Mouse (Mus musculus) kidney, adult 8-10 months (tissue): Measurements from ENCODE around the gene Tbc1d32.
A peak's percentile ranks its signal among the peaks of the same experiment; 100 is the strongest.
"Not testable (repeated sequence)": the region's sequence is repeated elsewhere in the genome, so short reads cannot be mapped to it uniquely, and the experiment has no call there.

Source experiments
- DNase-seq, 2 experiments: peaks; one replicate each; pipeline ENCODE4 v3.0.0; 2022

Gene Tbc1d32

DNA sequence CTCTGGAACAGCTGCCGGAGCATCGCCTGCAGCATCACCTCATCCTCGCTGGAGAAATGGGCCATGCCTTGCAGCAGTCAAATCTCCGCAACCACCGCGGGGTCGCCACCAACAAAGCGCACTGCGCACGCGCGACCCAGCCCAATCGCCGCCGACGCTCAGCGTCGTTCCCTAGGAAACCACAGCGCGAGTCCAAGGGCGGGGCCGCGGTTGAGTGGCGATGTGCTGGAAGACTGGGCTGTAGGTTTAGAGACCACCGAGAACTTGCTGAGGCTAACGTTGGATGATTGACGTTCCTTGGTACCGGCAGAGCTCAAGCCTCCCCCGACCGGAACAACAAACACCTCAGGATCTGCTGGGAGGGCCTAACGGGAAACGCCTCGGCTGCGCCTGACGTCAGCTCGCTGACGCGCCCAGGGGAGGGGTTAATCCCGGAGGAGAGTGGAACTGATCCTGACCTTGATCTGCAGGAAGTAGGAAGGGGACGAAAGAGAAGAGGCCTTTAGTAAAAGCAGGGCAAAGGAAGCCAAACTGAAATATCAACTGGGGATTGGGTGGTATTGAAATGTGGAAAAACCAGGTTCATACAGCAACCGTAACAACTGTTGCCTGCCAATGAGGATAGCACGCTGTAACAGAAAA is at the start of gene Tbc1d32:
TSS of gene Tbc1d32 (minus strand) at position 122 of the 642 bp plus-strand sequence.
- DNase-seq = peak; percentile 87 to 88

DNA sequence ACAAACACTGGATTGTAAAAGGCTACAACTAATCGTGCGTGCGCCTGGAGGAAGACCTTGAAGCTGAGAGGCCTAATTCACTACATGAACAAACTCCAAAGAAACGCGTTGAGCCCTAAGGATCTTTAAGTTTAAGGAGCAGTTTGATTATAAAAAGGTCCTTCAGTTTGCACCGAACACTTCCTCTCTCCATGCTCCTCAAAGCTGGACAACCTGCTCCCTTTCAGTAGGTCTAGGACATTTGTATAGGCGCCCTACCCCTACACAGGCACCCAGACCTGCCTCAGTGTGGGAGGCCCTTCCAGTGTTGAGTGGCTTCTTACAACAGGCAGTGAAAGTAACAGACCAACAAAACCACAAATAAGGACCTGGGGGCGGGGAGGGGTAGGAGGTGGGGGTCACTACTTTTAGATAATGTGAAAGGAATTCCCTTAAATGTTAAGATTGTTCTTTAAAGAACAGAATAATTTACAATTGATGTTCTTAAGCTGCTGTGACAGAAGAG is 666 bp downstream of the Tbc1d32 start:
- DNase-seq = peak in 1 of 2 experiments; percentile 1

DNA sequence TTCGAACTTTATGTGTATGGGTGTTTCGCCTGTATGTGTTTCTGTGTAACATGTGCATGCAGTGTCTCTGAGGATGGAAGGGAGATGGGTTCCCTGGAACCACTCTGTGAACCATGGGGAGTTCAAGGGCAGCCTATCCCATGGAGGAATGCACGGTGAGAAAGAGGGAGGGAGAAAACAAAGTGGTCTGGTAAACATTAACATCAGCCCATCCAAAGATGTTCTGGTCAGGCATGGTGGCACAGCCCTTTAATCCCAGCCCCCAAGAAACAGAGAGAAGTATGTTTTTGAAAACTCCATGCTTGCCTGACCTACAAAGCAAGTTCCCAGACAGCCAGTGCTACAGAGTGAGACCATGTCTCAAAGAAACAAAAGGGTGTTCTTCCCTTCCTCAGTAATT is 12.7 kb downstream of the Tbc1d32 start:
- DNase-seq = no peak

DNA sequence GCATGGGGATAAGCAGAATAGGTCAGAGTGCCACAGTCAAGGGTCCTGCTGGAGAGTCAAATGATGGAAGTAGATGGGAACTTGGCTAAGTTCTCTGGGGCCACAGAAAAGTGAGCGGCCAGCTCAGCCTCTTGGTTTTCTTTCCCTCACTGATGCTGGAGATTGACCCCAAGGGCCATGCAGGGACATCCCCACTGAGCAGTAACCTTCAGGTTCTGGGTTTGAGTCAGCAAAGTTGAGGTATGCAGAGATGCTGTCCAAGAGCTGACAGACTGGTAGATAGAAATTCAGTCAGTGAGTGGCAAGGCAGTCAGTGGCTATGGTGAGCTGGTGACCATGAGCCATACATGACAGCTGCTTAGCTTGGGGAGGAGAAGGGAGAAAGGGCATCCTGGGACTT is 18.1 kb downstream of the Tbc1d32 start:
- no peak for DNase-seq

DNA sequence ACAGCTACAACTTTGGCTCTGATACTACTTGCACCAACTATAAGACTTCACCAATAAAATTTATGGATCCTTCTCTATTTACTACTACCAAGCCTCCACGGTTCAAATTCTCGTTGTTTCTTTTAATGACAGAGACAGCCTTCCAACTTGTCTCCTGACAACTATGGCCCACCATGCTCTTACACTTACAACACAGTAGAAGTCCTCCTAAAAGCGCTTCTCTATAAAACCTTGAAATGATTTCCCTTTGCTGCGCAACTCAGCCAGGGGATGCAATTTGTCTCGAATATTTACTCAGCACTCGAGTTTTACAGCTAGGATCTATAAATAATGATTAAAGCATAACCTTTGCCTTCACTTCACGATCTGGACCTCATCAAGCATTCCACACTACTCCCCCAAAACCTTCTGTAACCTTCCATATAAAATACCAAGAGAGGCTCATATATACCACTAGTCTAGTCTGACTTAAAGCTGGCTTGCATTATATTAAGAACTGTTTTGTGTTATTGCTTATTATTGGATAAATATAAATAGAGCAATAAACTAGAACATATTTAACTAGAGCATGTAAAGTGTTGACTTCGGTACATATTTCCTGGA is 21.6 kb downstream of the Tbc1d32 start:
- DNase-seq = no peak

DNA sequence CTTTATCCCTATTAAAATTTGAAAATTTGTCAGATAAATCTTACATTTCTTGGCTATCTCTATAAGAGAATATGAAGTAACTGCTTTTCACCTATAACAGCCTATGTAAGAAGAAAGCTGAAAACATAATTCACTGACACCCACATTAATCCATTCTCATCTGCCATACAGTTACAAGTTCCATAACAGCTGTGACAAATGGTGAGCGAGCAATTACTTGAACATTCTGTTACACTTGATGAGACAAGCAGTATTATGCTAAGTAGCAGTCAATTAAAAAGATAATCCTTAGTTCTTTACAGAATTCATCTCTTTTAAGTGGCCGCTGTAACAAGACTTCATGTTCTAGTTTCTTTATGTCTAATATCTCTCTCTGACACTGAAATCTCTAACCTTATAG is 24.1 kb downstream of the Tbc1d32 start:
- no peak for DNase-seq

- no peak for DNase-seq
These were observed 28.6 kb downstream of the Tbc1d32 start for GRCm38 (mm10) chr10:56199902-56200301.

DNA sequence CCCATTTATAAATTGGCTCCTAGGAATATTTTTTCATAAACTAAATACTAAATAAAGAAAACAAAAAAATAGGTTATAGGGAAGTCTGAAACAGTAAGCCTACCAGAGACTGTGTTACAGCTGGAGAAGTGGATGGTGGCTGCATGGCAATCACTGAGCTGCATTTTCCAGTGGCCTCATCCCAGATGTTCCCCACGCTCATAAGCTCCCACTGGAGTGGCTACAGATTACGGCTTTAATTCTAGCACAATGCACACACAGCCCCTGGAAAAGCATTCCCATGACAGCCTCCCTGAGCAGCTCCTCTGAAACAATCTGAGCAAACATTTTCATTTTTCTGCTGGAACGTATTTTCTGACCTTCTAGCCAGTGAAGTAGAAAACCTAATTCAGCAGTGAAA is 29.8 kb downstream of the Tbc1d32 start:
- DNase-seq = no peak

DNA sequence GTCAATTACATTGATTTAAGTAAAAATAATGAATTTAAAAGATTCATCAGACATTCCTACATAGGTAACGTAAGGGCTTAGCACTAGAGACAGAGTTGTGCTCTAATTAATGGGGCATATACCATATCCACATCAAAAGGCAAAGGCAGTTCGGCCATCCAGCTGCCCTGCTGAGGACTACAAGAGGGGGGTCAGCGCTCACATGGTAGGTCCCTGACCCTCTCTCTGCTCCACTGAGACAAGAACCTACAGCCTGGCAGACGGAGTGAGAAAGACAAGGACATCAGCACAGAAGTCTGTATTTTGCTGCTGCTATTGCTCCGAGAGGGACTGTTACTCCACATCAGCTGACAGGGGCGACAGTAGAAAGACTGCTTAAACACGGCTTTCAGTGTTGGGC is 34.2 kb downstream of the Tbc1d32 start:
- no peak for DNase-seq

- no peak for DNase-seq
These were observed 46.8 kb downstream of the Tbc1d32 start for GRCm38 (mm10) chr10:56181727-56182126.

- DNase-seq = no peak
These were observed 55.3 kb downstream of the Tbc1d32 start for GRCm38 (mm10) chr10:56173184-56173583.

DNA sequence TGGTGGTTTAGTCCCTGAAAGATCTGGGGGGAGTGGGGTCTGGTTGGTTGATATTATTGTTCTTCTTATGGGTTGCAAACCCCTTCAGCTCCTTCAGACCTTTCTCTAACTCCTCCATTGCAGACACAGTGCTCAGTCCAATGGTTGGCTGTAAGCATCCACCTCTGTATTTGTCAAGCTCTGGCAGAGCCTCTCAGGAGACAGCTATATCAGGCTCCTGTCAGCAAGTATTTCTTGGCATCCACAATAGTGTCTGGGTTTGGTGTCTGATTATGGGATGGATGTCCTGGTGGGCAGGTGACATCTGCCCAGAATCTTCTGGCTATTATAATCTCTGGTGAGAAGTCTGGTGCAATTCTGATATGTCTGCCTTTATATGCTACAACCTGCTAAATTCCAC is 60.8 kb downstream of the Tbc1d32 start:
- DNase-seq = not testable (repeated sequence)

- DNase-seq = no peak
These were observed 62.7 kb downstream of the Tbc1d32 start for GRCm38 (mm10) chr10:56165758-56166157.

- peak; percentile 2 to 16 for DNase-seq
These were observed 64.1 kb downstream of the Tbc1d32 start for GRCm38 (mm10) chr10:56164411-56164810.

- no peak for DNase-seq
These were observed 69.7 kb downstream of the Tbc1d32 start for GRCm38 (mm10) chr10:56158748-56159147.

DNA sequence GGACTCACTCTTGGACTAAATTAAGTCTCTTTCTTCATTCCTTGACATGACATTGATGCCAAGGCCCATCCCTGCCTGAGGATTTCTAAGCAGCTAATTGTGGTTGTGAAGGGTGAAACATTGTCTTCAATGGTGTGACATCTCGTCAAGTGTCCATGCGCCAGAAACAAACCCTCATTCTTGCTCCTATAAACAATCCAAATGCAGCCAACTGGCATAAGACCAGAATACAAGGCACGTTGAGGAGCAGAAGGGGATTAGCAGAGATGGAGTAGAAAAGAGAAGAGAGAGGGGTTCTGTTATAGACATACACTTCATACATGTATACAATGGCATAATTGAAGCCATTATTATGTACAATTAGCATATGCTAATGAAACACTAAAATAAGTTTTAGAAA is 70.3 kb downstream of the Tbc1d32 start:
- no peak for DNase-seq

GRCm38 (mm10) chr10:56156956-56157355 is 71.5 kb downstream of the Tbc1d32 start:
- DNase-seq = no peak

- DNase-seq = no peak
These were observed 79.6 kb downstream of the Tbc1d32 start for GRCm38 (mm10) chr10:56148920-56149319.

- DNase-seq = no peak
These were observed 91.3 kb downstream of the Tbc1d32 start for GRCm38 (mm10) chr10:56137191-56137590.

- DNase-seq = no peak
These were observed 98.8 kb downstream of the Tbc1d32 start for GRCm38 (mm10) chr10:56129642-56130041.

- no peak for DNase-seq
These were observed 101.5 kb downstream of the Tbc1d32 start for GRCm38 (mm10) chr10:56126972-56127371.

DNA sequence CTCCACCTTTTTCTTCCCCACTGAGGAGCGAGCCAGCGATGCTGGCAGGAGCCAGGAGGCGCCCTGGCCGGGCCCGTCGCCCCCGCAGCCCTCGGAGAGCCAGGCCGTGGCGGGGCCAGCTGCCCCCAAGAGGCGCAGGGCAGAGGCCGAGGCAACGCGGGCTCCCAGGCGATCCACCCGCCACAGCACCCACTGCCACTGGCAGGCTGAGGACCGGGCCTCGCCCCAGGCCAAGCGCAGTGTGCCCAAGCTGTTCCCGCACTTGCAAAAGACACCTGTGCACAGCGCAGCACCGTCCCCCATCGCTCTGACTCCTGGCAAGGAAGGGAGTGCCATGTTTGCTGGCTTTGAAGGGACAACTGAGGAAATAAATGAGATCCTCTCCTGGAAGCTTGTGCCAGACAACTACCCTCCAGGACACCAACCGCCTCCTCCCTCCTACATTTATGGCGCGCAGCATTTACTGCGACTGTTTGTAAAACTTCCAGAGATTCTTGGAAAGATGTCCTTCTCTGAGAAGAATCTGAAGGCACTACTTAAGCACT is 112.8 kb downstream of the Tbc1d32 start:
- DNase-seq = no peak

DNA sequence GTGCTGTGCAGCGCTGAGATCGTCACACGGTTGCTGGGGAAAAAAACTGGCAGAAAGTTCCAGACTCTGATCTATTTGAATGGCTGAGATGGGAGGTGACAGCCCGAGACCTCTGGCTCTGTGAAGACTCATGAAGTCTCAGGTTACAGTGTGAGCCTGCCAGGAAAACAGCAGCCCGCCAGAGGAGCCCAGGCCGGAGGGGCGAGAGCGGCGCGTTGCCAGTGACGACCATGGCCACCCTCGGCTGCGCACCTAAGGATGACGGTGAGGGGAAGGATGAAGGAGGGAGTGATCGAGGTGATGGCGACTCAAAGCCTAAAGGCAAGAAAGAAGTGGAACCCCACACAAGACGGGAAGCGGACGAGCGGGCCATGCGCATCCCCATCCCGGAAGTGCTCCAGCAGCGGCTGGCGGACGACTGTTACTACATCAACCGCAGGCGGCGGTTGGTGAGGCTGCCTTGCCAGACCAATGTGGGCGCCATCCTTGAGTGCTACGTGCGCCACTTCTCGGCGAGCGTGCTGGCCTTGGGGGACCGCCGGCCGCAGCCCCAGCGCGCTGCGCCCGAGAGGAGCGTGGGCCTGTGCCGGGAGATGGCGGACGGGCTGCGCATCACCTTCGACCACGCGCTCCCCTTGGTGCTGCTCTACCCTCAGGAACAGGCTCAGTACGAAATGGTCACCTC is 113.4 kb downstream of the Tbc1d32 start:
- peak; percentile 7 to 17 for DNase-seq

DNA sequence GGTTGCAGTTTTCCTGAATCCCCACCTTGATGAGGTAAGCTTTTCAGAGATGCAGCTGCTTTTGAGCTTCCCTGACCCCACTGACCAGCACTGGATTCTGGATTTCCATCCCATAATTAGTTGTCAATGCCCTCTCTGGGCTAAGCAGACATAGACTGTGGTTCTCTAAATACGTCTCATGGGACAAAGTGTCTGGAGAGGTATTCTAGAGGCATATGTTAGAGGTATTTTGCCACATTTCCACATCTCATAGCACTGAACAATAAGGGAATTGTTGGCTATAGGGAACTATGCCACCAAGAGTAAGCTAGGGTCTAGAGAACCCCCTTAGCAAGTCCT is 121.5 kb downstream of the Tbc1d32 start:
- DNase-seq = no peak
